Mouse (Mus musculus): ENCODE data around the gene Tnks1bp1. TPM values are rescaled to one million over a fixed set of nuclear protein-coding genes. Genes with fewer than 3 reads are reported as not detected.

Tnks1bp1 gene
- polyA plus RNA-seq, 1 experiment from 2014 or later = 40.6 TPM

DNA sequence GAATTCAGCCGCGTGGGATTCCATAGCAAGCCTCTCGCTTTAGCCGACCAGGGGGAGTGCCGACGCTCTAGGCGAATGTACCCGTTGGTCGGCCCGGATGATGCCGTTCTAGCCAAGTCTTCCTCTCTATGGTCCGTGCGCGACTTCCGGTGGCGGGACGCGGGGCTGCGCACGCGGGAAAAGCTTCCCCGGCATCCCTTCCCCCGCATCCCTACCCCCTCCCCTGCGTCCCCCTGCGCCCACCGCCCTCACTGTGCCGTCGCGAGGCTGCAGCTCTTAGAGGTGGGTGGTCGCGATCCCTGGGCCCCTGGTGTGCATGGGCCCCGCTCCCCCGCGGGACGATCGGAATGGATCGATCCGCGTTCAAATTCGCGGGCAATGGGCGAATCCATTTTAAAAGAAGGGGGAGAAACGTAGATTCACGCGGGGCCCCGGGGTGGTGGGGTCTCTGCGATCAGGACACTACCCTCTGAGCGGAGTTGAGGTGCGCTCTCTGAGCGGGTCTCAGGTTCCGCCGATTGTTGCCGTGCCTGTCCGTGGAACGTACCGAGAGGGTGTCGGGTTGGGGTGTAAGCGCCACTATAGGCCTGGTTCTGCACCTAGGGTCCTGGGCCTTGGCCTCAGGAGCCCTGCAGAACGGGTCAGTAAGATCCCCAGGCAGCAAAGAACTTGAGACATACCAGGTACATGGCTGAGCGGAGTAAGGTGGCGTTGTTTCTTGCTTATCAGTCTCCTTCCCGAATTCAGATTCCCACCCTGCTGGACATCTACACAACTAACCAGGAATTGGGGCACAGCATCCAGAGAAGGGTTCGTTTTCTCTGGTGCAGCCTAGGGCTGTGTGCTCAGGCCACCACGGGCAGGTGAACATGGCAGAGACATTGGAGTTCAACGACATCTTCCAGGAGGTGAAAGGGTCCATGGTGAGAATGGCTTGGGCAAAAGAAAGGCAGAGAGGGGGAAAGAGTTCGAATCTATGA is 10.5 kb upstream of the Tnks1bp1 start, which contains the start of the genes Ssrp1 and P2rx3:
Ssrp1 (plus strand) TSS at position 188 of the 980 bp plus-strand sequence.
P2rx3 (minus strand) TSS at position 416 of the 980 bp plus-strand sequence.
- peak within 1 kb of the TSS; percentile 97 for H3K9ac ChIP-seq (replicated peaks; ENCODE audit: low read length)
- no peaks in the 10 kb centered on the region for H3K9me3 ChIP-seq (ENCODE audit: low read length)
- peak within 1 kb of the TSS; percentile 89 for H3K4me2 ChIP-seq (replicated peaks; ENCODE audit: low read depth, low read length)
- under 1% methylated on average over 65 of the region's 66 CpGs for WGBS
- peaks cover 32% of the 10 kb centered on the region for H3K36me3 ChIP-seq (ENCODE audit: insufficient read depth, low read length)
- peak within 1 kb of the TSS; percentile 87 for H3K27ac ChIP-seq (ENCODE audit: low read length)
- peak within 1 kb of the TSS; percentile 88 for H3K4me3 ChIP-seq (ENCODE audit: low read length)
- ATAC-seq (ENCODE audit: low FRiP score, low TSS enrichment) = peak; percentile 95
- H3K4me1 ChIP-seq (ENCODE audit: insufficient read depth, low read length) = peaks cover 13% of the 10 kb centered on the region
- no peaks in the 10 kb centered on the region for H3K27me3 ChIP-seq (ENCODE audit: insufficient read depth, low read length)

DNA sequence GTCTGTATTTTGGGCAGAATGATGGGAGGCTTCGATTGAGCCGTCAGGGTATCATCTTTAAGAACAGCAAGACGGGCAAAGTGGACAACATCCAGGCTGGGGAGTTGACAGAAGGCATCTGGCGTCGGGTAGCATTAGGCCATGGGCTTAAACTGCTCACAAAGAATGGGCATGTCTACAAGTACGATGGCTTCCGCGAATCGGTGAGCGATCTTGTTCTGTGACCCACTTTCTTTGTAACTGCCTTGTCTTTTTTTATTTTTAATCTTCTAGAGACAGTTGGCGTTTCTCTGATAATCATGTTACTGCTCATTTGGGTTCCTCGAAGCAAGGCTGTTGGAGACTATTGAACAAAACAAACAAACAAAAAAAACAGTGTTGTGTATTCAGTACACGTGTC is 9.5 kb upstream of the Tnks1bp1 start:
- H3K9ac ChIP-seq (replicated peaks; ENCODE audit: low read length) = peak overlapping the region; percentile 97
- ATAC-seq (ENCODE audit: low FRiP score, low TSS enrichment) = no peak
- peaks cover 42% of the 10 kb centered on the region for H3K36me3 ChIP-seq (ENCODE audit: insufficient read depth, low read length)
- H3K4me3 ChIP-seq (ENCODE audit: low read length) = peak overlapping the region; percentile 88
- 66% methylated on average over 13 of the region's 13 CpGs for WGBS
- peak overlapping the region; percentile 89 for H3K4me2 ChIP-seq (replicated peaks; ENCODE audit: low read depth, low read length)
- peaks cover 13% of the 10 kb centered on the region for H3K4me1 ChIP-seq (ENCODE audit: insufficient read depth, low read length)
- no peaks in the 10 kb centered on the region for H3K27me3 ChIP-seq (ENCODE audit: insufficient read depth, low read length)
- no peaks in the 10 kb centered on the region for H3K9me3 ChIP-seq (ENCODE audit: low read length)
- H3K27ac ChIP-seq (ENCODE audit: low read length) = no peak overlapping the region

DNA sequence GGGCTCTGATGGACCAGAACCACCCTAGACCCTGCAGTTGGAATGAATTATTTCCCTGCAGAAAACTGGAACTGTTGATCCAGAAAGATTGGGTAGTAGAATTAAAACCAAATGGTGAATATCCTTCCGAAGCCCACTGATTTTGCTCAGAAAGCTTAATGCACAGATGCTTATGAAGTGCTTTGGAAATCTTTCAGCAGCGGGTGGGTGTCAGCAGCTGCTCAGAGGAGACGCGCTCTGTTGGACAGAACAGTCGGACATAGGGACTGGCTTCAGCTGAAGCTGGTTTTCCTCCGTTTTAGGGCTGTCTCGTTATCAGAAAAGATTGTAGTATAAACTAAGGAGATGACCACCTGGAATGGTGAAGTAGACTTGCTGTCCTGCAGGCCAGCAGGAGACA is 4.2 kb upstream of the Tnks1bp1 start:
- ATAC-seq (ENCODE audit: low FRiP score, low TSS enrichment) = no peak
- no peak overlapping the region for H3K27ac ChIP-seq (ENCODE audit: low read length)
- H3K9me3 ChIP-seq (ENCODE audit: low read length) = no peaks in the 10 kb centered on the region
- no peak overlapping the region for H3K4me3 ChIP-seq (ENCODE audit: low read length)
- H3K9ac ChIP-seq (replicated peaks; ENCODE audit: low read length) = no peak overlapping the region
- H3K4me1 ChIP-seq (ENCODE audit: insufficient read depth, low read length) = peaks cover 10% of the 10 kb centered on the region
- peaks cover 77% of the 10 kb centered on the region for H3K36me3 ChIP-seq (ENCODE audit: insufficient read depth, low read length)
- WGBS = 86% methylated on average over 7 of the region's 7 CpGs
- H3K4me2 ChIP-seq (replicated peaks; ENCODE audit: low read depth, low read length) = no peak overlapping the region
- no peaks in the 10 kb centered on the region for H3K27me3 ChIP-seq (ENCODE audit: insufficient read depth, low read length)

DNA sequence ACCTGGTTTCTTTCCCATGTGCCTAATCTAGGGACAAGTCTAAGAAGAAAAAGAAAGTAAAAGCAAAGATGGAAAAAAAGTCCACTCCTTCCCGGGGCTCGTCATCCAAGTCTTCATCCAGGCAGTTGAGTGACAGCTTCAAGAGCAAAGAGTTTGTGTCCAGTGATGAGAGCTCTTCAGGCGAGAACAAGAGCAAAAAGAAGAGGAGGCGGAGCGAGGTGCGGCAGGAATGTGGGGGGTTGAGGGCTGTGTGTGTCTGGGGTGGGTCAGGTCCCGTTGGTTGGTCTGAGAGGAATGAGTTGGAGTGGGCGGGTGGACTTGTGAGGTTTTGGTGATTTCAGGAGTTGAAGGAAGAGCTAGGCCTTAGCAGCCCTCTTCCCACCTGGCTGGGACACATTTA is 1.6 kb upstream of the Tnks1bp1 start:
- 85% methylated on average over 8 of the region's 8 CpGs for WGBS
- peaks cover 56% of the 10 kb centered on the region for H3K36me3 ChIP-seq (ENCODE audit: insufficient read depth, low read length)
- no peak overlapping the region for H3K9ac ChIP-seq (replicated peaks; ENCODE audit: low read length)
- H3K4me1 ChIP-seq (ENCODE audit: insufficient read depth, low read length) = peaks cover 35% of the 10 kb centered on the region
- H3K27me3 ChIP-seq (ENCODE audit: insufficient read depth, low read length) = no peaks in the 10 kb centered on the region
- no peak overlapping the region for H3K4me3 ChIP-seq (ENCODE audit: low read length)
- no peak overlapping the region for H3K27ac ChIP-seq (ENCODE audit: low read length)
- ATAC-seq (ENCODE audit: low FRiP score, low TSS enrichment) = no peak
- H3K4me2 ChIP-seq (replicated peaks; ENCODE audit: low read depth, low read length) = no peak overlapping the region
- H3K9me3 ChIP-seq (ENCODE audit: low read length) = no peaks in the 10 kb centered on the region

DNA sequence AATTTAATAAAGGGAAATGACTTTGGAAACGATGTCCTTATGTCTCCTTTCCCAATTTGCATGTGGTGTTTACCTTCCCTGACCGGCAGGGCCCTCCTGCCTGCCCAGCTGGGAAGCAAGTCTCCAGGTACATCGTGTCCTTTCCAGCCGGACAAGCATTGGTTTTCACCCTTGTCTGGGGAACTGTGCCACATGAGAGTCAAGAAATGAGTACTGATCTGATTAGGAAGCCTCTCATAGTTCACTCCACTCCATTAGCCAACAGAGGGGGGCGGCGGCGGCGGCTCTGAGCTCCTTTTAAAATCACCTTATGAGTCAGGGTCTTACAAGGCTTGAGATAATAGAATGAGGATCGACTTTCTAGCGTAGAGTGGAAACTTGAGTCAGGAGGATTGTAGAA is 741 bp upstream of the Tnks1bp1 start:
- Histone ChIP-seq H3K4me2 (replicated peaks; ENCODE audit: low read depth, low read length) (peak overlapping the region; percentile 74), H3K27ac (ENCODE audit: low read length) (peak overlapping the region; percentile 95), H3K36me3 (ENCODE audit: insufficient read depth, low read length) (peaks cover 47% of the 10 kb centered on the region), H3K27me3 (ENCODE audit: insufficient read depth, low read length) (no peaks in the 10 kb centered on the region), H3K9me3 (ENCODE audit: low read length) (no peaks in the 10 kb centered on the region), H3K4me1 (ENCODE audit: insufficient read depth, low read length) (peaks cover 43% of the 10 kb centered on the region), H3K4me3 (ENCODE audit: low read length) (peak overlapping the region; percentile 72), H3K9ac (replicated peaks; ENCODE audit: low read length) (peak overlapping the region; percentile 56)
- no peak for ATAC-seq (ENCODE audit: low FRiP score, low TSS enrichment)
- 47% methylated on average over 10 of the region's 10 CpGs for WGBS

- peak overlapping the region; percentile 81 for H3K9ac ChIP-seq (replicated peaks; ENCODE audit: low read length)
- peaks cover 43% of the 10 kb centered on the region for H3K36me3 ChIP-seq (ENCODE audit: insufficient read depth, low read length)
- H3K4me1 ChIP-seq (ENCODE audit: insufficient read depth, low read length) = peaks cover 45% of the 10 kb centered on the region
- peak overlapping the region; percentile 72 for H3K4me3 ChIP-seq (ENCODE audit: low read length)
- H3K27ac ChIP-seq (ENCODE audit: low read length) = peak overlapping the region; percentile 95
- peak overlapping the region; percentile 74 for H3K4me2 ChIP-seq (replicated peaks; ENCODE audit: low read depth, low read length)
- no peaks in the 10 kb centered on the region for H3K9me3 ChIP-seq (ENCODE audit: low read length)
- ATAC-seq (ENCODE audit: low FRiP score, low TSS enrichment) = peak; percentile 70
- no peaks in the 10 kb centered on the region for H3K27me3 ChIP-seq (ENCODE audit: insufficient read depth, low read length)
- WGBS = under 1% methylated on average over 31 of the region's 44 CpGs
Observed at GRCm38 (mm10) chr2:85048168-85048751, 438 bp downstream of the Tnks1bp1 start.

- peak overlapping the region; percentile 72; the same call in 1 of the 2 replicates for H3K4me3 ChIP-seq (ENCODE audit: low read length)
- 0 out of 2 replicates have a peak overlapping the region, but pooled peaks have one; percentile 10 for H3K9ac ChIP-seq (replicated peaks; ENCODE audit: low read length)
- H3K36me3 ChIP-seq (ENCODE audit: insufficient read depth, low read length) = peaks cover 43% of the 10 kb centered on the region
- no peaks in the 10 kb centered on the region for H3K27me3 ChIP-seq (ENCODE audit: insufficient read depth, low read length)
- WGBS = 71% methylated on average over 4 of the region's 4 CpGs
- ATAC-seq (ENCODE audit: low FRiP score, low TSS enrichment) = no peak
- no peaks in the 10 kb centered on the region for H3K9me3 ChIP-seq (ENCODE audit: low read length)
- H3K4me2 ChIP-seq (replicated peaks; ENCODE audit: low read depth, low read length) = peak overlapping the region; percentile 74
- peak overlapping the region; percentile 95; the same call in 1 of the 2 replicates for H3K27ac ChIP-seq (ENCODE audit: low read length)
- H3K4me1 ChIP-seq (ENCODE audit: insufficient read depth, low read length) = peaks cover 45% of the 10 kb centered on the region
Observed at GRCm38 (mm10) chr2:85049277-85049676, 1.5 kb downstream of the Tnks1bp1 start.

- H3K9ac ChIP-seq (replicated peaks; ENCODE audit: low read length) = peak overlapping the region; percentile 65
- WGBS = 17% methylated on average over 9 of the region's 10 CpGs
- peak overlapping the region; percentile 74 for H3K4me2 ChIP-seq (replicated peaks; ENCODE audit: low read depth, low read length)
- H3K4me1 ChIP-seq (ENCODE audit: insufficient read depth, low read length) = peaks cover 45% of the 10 kb centered on the region
- ATAC-seq (ENCODE audit: low FRiP score, low TSS enrichment) = peak; percentile 24; the same call in 1 of the 2 replicates
- peaks cover 43% of the 10 kb centered on the region for H3K36me3 ChIP-seq (ENCODE audit: insufficient read depth, low read length)
- peak overlapping the region; percentile 46 for H3K4me3 ChIP-seq (ENCODE audit: low read length)
- no peaks in the 10 kb centered on the region for H3K27me3 ChIP-seq (ENCODE audit: insufficient read depth, low read length)
- H3K9me3 ChIP-seq (ENCODE audit: low read length) = no peaks in the 10 kb centered on the region
- H3K27ac ChIP-seq (ENCODE audit: low read length) = peak overlapping the region; percentile 95
Observed at GRCm38 (mm10) chr2:85050001-85050634, 2.3 kb downstream of the Tnks1bp1 start.

- Histone ChIP-seq H3K27ac (ENCODE audit: low read length) (peak overlapping the region; percentile 95), H3K36me3 (ENCODE audit: insufficient read depth, low read length) (peaks cover 40% of the 10 kb centered on the region), H3K4me3 (ENCODE audit: low read length) (peak overlapping the region; percentile 46), H3K4me1 (ENCODE audit: insufficient read depth, low read length) (peaks cover 46% of the 10 kb centered on the region), H3K9ac (replicated peaks; ENCODE audit: low read length) (peak overlapping the region; percentile 65), H3K9me3 (ENCODE audit: low read length) (no peaks in the 10 kb centered on the region), H3K4me2 (replicated peaks; ENCODE audit: low read depth, low read length) (peak overlapping the region; percentile 74), H3K27me3 (ENCODE audit: insufficient read depth, low read length) (no peaks in the 10 kb centered on the region)
- ATAC-seq (ENCODE audit: low FRiP score, low TSS enrichment) = no peak
- 51% methylated on average over 9 of the region's 9 CpGs for WGBS
Observed at GRCm38 (mm10) chr2:85050746-85051145, 2.9 kb downstream of the Tnks1bp1 start.
